Mouse (Mus musculus) erythroblast, adult 5-6 weeks (primary cell): ENCODE results near the gene Oxct2b. TPM values are rescaled to one million over a fixed set of nuclear protein-coding genes. Genes with fewer than 3 reads are reported as not detected.
"Not testable (repeated sequence)": the region's sequence is repeated elsewhere in the genome, so short reads cannot be mapped to it uniquely, and the experiment has no call there.

Experiments used
- ATAC-seq: replicated peaks from 2 replicates; pipeline ENCODE4 v1.8.0; 2016; ENCODE audit warnings: moderate number of reproducible peaks, mild to moderate bottlenecking, moderate TSS enrichment, inconsistent platforms; ENCODE audit not compliant: poor library complexity, low FRiP score, severe bottlenecking
- total RNA-seq, 2 experiments: library from RNA; stranded (forward) in 1 of 2; stranded (reverse) in 1 of 2; fragments of 150-400 nt in 1 of 2; fragments of 200-764, 138-1000 nt in 1 of 2; gene quantifications; 2 replicates each; pipeline versions ENCODE4 v1.2.3 to v1.2.4; 2015 to 2017; ENCODE audit warnings: low replicate concordance in 2 of 2

Gene Oxct2b
- total RNA-seq, 2 experiments from 2014 or later = not detected

GRCm38 (mm10) chr4:123111275-123111983 lies 4.6 kb upstream of the Oxct2b start:
- not testable (repeated sequence) for ATAC-seq

GRCm38 (mm10) chr4:123112216-123112764 lies 3.8 kb upstream of the Oxct2b start:
- no peak for ATAC-seq

GRCm38 (mm10) chr4:123114651-123115050 lies 1.4 kb upstream of the Oxct2b start:
- ATAC-seq = not testable (repeated sequence)

- ATAC-seq = not testable (repeated sequence)
Measured at GRCm38 (mm10) chr4:123116640-123117039, 574 bp downstream of the Oxct2b start.

GRCm38 (mm10) chr4:123121286-123121685 lies 5.2 kb downstream of the Oxct2b start:
- ATAC-seq = no peak

- ATAC-seq = no peak
Measured at GRCm38 (mm10) chr4:123126626-123127025, 10.6 kb downstream of the Oxct2b start.

GRCm38 (mm10) chr4:123127051-123127450 lies 11.0 kb downstream of the Oxct2b start:
- no peak for ATAC-seq

GRCm38 (mm10) chr4:123137551-123137950 lies 21.5 kb downstream of the Oxct2b start:
- ATAC-seq = no peak

- ATAC-seq = peak; percentile 100
Measured at GRCm38 (mm10) chr4:123139513-123140154, 23.6 kb downstream of the Oxct2b start, which contains the start of gene Ppie. Ppie (minus strand) TSS chr4:123139951.

GRCm38 (mm10) chr4:123147446-123148150 lies 31.5 kb downstream of the Oxct2b start:
- no peak for ATAC-seq

- no peak for ATAC-seq
Measured at GRCm38 (mm10) chr4:123152003-123152402, 35.9 kb downstream of the Oxct2b start.

- no peak for ATAC-seq
Measured at GRCm38 (mm10) chr4:123152976-123153375, 36.9 kb downstream of the Oxct2b start.

GRCm38 (mm10) chr4:123155004-123155403 lies 38.9 kb downstream of the Oxct2b start:
- no peak for ATAC-seq

- ATAC-seq = no peak
Measured at GRCm38 (mm10) chr4:123155427-123155826, 39.4 kb downstream of the Oxct2b start.

GRCm38 (mm10) chr4:123155840-123156239 lies 39.8 kb downstream of the Oxct2b start:
- no peak for ATAC-seq

- no peak for ATAC-seq
Measured at GRCm38 (mm10) chr4:123160571-123160970, 44.5 kb downstream of the Oxct2b start.

GRCm38 (mm10) chr4:123161251-123161650 lies 45.2 kb downstream of the Oxct2b start:
- not testable (repeated sequence) for ATAC-seq

- no peak for ATAC-seq
Measured at GRCm38 (mm10) chr4:123162305-123162917, 46.3 kb downstream of the Oxct2b start.

GRCm38 (mm10) chr4:123164157-123164556 lies 48.1 kb downstream of the Oxct2b start:
- ATAC-seq = no peak
